Mouse (Mus musculus): ENCODE measurements around the gene Susd3. TPM values are rescaled to one million over a fixed set of nuclear protein-coding genes. Genes with fewer than 3 reads are reported as not detected.
A peak's percentile ranks its signal among the peaks of the same experiment; 100 is the strongest.

Susd3 gene
- polyA plus RNA-seq, 1 experiment from 2014 or later: 1.2 TPM

DNA sequence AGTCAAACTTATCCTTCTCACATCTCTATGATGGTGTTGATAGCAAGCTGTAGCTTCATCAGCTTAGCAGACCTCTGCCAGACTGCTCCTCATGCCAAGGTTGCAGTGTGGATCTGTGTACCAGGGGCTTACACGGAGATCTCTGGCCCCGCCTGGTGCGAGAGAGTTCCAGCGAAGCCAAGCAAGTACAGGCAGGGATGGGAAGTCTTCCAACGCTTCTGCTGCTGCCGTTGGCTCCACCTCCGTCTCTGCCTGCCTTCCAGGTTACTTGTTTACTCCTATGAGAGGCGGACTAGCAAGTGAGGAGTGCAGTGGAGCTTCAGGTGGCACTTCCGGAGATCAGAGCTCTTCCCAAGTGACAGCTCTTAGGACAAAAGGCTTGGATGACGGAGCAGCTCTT, 24.2 kb downstream of the Susd3 start:
- no peak overlapping the region for H3K4me2 ChIP-seq (ENCODE audit: low read depth, severe bottlenecking)
- no peak overlapping the region for H3K9ac ChIP-seq (ENCODE audit: low read length)
- no peak overlapping the region for H3K4me3 ChIP-seq (ENCODE audit: low read depth, low read length)
- no peak for DNase-seq (ENCODE audit: low spot score)
- H3K27ac ChIP-seq (replicated peaks; ENCODE audit: low read depth, low read length): no peak overlapping the region
- H3K36me3 ChIP-seq (ENCODE audit: control insufficient read depth, insufficient read depth, low read length): no peaks in the 10 kb centered on the region
- no peaks in the 10 kb centered on the region for H3K27me3 ChIP-seq (ENCODE audit: control insufficient read depth, insufficient read depth, low read length)
- no peaks in the 10 kb centered on the region; the same call in 1 of the 2 replicates for H3K9me3 ChIP-seq (ENCODE audit: control insufficient read depth, low read length)
- no peaks in the 10 kb centered on the region for H3K4me1 ChIP-seq (ENCODE audit: control insufficient read depth, insufficient read depth, low read length)
- 14% methylated on average over 10 of the region's 10 CpGs for WGBS
- ATAC-seq (ENCODE audit: insufficient number of reproducible peaks, low FRiP score, low TSS enrichment, low read depth): no peak

DNA sequence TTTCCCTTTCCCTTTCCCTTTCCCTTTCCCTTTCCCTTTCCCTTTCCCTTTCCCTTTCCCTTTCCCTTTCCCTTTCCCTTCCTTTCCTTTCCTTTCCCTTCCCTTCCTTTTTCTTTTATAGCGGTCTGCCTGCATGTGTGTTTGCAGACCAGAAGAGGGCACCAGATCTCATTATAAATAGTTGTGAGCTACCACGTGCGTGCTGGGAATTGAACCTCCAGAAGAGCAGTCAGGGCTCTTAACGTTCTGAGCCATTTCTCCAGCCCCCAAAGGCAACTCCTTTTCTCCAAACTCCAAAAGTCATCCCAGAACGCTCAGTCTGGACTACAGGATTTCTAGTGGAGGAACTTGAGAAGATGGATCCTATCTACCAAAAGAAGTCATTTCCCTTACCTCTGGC, 27.6 kb downstream of the Susd3 start:
- Histone ChIP-seq H3K36me3 (ENCODE audit: control insufficient read depth, insufficient read depth, low read length) (no peaks in the 10 kb centered on the region), H3K9ac (ENCODE audit: low read length) (no peak overlapping the region), H3K27ac (replicated peaks; ENCODE audit: low read depth, low read length) (no peak overlapping the region), H3K4me1 (ENCODE audit: control insufficient read depth, insufficient read depth, low read length) (peaks cover 3% of the 10 kb centered on the region), H3K4me3 (ENCODE audit: low read depth, low read length) (no peak overlapping the region), H3K27me3 (ENCODE audit: control insufficient read depth, insufficient read depth, low read length) (no peaks in the 10 kb centered on the region), H3K9me3 (ENCODE audit: control insufficient read depth, low read length) (no peaks in the 10 kb centered on the region; the same call in 1 of the 2 replicates), H3K4me2 (ENCODE audit: low read depth, severe bottlenecking) (no peak overlapping the region)
- WGBS: 20% methylated on average over 5 of the region's 5 CpGs
- ATAC-seq (ENCODE audit: insufficient number of reproducible peaks, low FRiP score, low TSS enrichment, low read depth): no peak
- DNase-seq (ENCODE audit: low spot score): no peak

DNA sequence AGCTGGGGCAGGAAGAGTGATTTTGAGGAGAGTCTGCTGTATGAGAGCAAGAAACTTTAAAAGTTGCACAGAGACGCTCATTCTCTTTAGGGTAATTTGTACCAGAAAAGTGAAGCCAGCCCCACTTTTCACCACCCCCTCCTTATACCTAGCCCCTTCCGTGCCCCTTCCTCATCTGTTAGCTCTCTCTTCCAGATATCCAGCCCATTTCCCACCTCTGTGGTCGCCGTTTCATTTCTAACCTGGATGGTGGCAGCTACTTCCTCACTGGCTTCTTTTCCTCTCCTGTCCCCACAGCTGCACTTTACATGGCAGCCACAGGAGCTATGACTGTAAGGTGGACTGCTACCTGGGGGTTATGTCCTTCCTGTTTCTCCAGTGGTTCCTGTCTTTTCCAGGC, 29.1 kb downstream of the Susd3 start:
- no peaks in the 10 kb centered on the region; the same call in 1 of the 2 replicates for H3K9me3 ChIP-seq (ENCODE audit: control insufficient read depth, low read length)
- no peak overlapping the region for H3K4me3 ChIP-seq (ENCODE audit: low read depth, low read length)
- WGBS: 88% methylated on average over 4 of the region's 4 CpGs
- no peak for DNase-seq (ENCODE audit: low spot score)
- H3K27me3 ChIP-seq (ENCODE audit: control insufficient read depth, insufficient read depth, low read length): no peaks in the 10 kb centered on the region
- no peak overlapping the region for H3K4me2 ChIP-seq (ENCODE audit: low read depth, severe bottlenecking)
- H3K27ac ChIP-seq (replicated peaks; ENCODE audit: low read depth, low read length): no peak overlapping the region
- ATAC-seq (ENCODE audit: insufficient number of reproducible peaks, low FRiP score, low TSS enrichment, low read depth): no peak
- no peaks in the 10 kb centered on the region for H3K36me3 ChIP-seq (ENCODE audit: control insufficient read depth, insufficient read depth, low read length)
- H3K4me1 ChIP-seq (ENCODE audit: control insufficient read depth, insufficient read depth, low read length): peaks cover 6% of the 10 kb centered on the region
- H3K9ac ChIP-seq (ENCODE audit: low read length): no peak overlapping the region

DNA sequence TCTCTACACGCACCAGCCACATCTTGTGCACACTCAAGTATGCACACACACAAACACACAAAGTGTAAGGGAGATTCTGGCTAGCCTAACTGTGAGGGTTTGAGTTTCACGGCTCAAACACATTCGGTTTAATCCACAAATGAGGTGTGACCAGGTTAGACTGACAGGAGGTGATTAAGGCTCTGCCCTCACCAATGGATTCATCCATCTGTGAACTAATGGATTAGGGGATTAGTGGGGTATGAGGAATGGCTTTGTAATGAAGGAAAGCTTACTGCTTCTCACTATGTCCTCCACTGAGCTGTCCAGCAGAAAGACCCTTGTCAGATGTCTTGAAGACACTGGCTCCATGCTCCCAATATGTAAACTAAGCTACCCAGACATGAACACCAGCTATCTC, 29.9 kb downstream of the Susd3 start:
- no peaks in the 10 kb centered on the region for H3K36me3 ChIP-seq (ENCODE audit: control insufficient read depth, insufficient read depth, low read length)
- 64% methylated on average over 3 of the region's 3 CpGs for WGBS
- ATAC-seq (ENCODE audit: insufficient number of reproducible peaks, low FRiP score, low TSS enrichment, low read depth) (no peak), DNase-seq (ENCODE audit: low spot score) (no peak)
- H3K27ac ChIP-seq (replicated peaks; ENCODE audit: low read depth, low read length): no peak overlapping the region
- H3K27me3 ChIP-seq (ENCODE audit: control insufficient read depth, insufficient read depth, low read length): no peaks in the 10 kb centered on the region
- no peaks in the 10 kb centered on the region; the same call in 1 of the 2 replicates for H3K9me3 ChIP-seq (ENCODE audit: control insufficient read depth, low read length)
- peaks cover 6% of the 10 kb centered on the region for H3K4me1 ChIP-seq (ENCODE audit: control insufficient read depth, insufficient read depth, low read length)
- H3K9ac ChIP-seq (ENCODE audit: low read length): no peak overlapping the region
- H3K4me3 ChIP-seq (ENCODE audit: low read depth, low read length): no peak overlapping the region
- no peak overlapping the region for H3K4me2 ChIP-seq (ENCODE audit: low read depth, severe bottlenecking)

DNA sequence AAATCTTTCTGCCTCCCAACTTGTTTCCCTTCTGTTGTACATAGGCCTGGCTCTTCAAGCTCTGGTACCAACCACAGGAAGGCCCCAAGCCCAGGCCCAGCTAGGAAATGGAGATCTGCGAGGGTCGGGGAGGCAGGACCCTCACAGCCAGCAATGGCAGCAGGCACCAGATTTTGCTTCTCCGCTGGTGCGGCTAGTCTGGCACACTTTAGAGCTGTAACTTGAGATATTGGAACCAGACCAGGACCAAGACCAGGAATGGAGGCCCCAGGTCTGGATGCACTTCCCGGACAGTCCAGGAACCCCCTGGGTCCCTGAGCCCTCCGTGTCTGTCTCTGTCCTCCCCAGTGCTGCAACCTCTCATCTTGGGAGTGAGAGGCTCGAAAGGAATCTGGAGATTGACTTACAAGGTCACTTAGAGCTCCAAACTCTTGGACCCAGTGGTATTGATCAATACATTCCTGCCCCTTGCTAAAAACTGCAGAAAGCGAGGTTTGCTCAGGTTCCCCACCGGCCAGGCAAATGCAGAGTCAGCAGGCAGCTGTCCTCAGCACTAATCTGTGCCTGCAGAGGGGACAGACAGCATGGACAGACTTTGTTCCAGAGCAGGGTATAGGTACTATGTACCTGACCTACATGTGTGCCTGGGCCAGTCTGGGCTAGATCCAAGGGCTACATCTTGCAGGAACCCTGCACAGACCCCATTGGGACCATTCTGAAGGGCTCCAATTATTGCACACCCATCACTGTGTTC, 31.5 kb downstream of the Susd3 start:
- no peak overlapping the region for H3K4me3 ChIP-seq (ENCODE audit: low read depth, low read length)
- no peaks in the 10 kb centered on the region for H3K36me3 ChIP-seq (ENCODE audit: control insufficient read depth, insufficient read depth, low read length)
- WGBS: 39% methylated on average over 9 of the region's 9 CpGs
- no peaks in the 10 kb centered on the region for H3K27me3 ChIP-seq (ENCODE audit: control insufficient read depth, insufficient read depth, low read length)
- no peaks in the 10 kb centered on the region; the same call in 1 of the 2 replicates for H3K9me3 ChIP-seq (ENCODE audit: control insufficient read depth, low read length)
- H3K4me2 ChIP-seq (ENCODE audit: low read depth, severe bottlenecking): peak overlapping the region; percentile 87
- no peak overlapping the region for H3K9ac ChIP-seq (ENCODE audit: low read length)
- DNase-seq (ENCODE audit: low spot score) (peak; percentile 45), ATAC-seq (ENCODE audit: insufficient number of reproducible peaks, low FRiP score, low TSS enrichment, low read depth) (no peak)
- no peak overlapping the region for H3K27ac ChIP-seq (replicated peaks; ENCODE audit: low read depth, low read length)
- peaks cover 6% of the 10 kb centered on the region for H3K4me1 ChIP-seq (ENCODE audit: control insufficient read depth, insufficient read depth, low read length)

DNA sequence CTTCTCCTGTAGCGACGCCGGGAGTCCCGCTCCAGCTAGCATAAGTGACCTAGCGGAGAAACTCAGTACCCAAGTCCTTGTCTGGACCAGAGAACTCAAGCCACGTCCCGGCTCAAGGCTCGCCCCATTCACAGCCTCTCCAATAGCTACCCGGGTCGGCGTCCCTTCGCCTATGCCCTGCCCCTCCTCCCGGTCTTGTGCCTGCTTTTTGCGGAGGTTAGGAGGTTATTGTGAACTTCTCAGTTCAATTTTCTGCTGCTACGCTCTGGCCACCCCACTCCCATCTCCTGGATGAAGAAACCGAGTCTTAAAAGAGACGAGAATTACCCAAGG, 32.3 kb downstream of the Susd3 start:
- Histone ChIP-seq H3K4me1 (ENCODE audit: control insufficient read depth, insufficient read depth, low read length) (peaks cover 6% of the 10 kb centered on the region), H3K27ac (replicated peaks; ENCODE audit: low read depth, low read length) (peak overlapping the region; percentile 55; the same call in 1 of the 2 replicates), H3K4me2 (ENCODE audit: low read depth, severe bottlenecking) (peak overlapping the region; percentile 87), H3K9me3 (ENCODE audit: control insufficient read depth, low read length) (no peaks in the 10 kb centered on the region; the same call in 1 of the 2 replicates), H3K36me3 (ENCODE audit: control insufficient read depth, insufficient read depth, low read length) (no peaks in the 10 kb centered on the region), H3K27me3 (ENCODE audit: control insufficient read depth, insufficient read depth, low read length) (no peaks in the 10 kb centered on the region), H3K4me3 (ENCODE audit: low read depth, low read length) (peak overlapping the region; percentile 73), H3K9ac (ENCODE audit: low read length) (peak overlapping the region; percentile 47)
- peak; percentile 55 for ATAC-seq (ENCODE audit: insufficient number of reproducible peaks, low FRiP score, low TSS enrichment, low read depth)
- DNase-seq (ENCODE audit: low spot score): no peak
- under 1% methylated on average over 17 of the region's 17 CpGs for WGBS

DNA sequence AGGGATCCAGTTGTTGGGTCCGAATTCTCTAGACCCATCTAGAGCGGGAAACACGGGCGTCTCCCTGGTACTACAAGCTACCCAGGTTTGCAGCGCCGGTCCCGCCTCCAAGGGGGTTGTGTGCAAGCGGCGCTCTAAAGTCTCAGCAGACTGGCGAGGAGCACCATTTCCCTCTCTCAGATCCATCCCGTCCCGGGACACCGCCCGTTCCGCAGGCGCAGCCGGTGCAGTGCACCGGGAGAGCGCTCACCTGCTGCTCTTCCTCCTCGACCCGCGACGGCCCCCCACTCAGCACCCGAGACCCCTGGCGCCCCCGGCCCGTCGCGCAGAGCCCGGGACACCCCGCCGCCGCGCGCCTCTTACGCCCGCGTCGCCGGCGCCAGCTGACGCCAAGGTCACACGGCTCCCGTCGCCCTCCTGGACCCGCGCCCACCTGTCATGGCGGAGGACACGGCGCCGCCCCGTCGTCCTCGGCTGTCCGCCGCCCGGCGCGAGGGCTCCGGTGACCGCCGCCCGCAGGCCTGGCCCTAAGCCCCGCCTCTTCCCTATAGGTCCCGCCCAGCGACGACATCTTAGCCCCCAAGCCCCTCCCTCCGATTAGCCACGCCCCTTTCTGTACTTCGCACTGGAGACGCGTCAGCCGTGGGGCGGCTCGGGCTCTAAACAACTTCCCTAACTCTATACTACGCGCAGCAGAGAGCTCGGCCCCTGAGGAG, 32.8 kb downstream of the Susd3 start, which contains the start of gene Card19:
Gene Card19, minus strand, starts transcription at position 534 of the 716 bp plus-strand sequence.
- ATAC-seq (ENCODE audit: insufficient number of reproducible peaks, low FRiP score, low TSS enrichment, low read depth) (peak; percentile 85), DNase-seq (ENCODE audit: low spot score) (peak; percentile 96)
- Histone ChIP-seq H3K4me2 (ENCODE audit: low read depth, severe bottlenecking) (peak within 1 kb of the TSS; percentile 87), H3K27ac (replicated peaks; ENCODE audit: low read depth, low read length) (peak within 1 kb of the TSS; percentile 55; the same call in 1 of the 2 replicates), H3K4me1 (ENCODE audit: control insufficient read depth, insufficient read depth, low read length) (peaks cover 6% of the 10 kb centered on the region), H3K9ac (ENCODE audit: low read length) (peak within 1 kb of the TSS; percentile 70), H3K9me3 (ENCODE audit: control insufficient read depth, low read length) (no peaks in the 10 kb centered on the region), H3K36me3 (ENCODE audit: control insufficient read depth, insufficient read depth, low read length) (no peaks in the 10 kb centered on the region), H3K4me3 (ENCODE audit: low read depth, low read length) (peak within 1 kb of the TSS; percentile 73), H3K27me3 (ENCODE audit: control insufficient read depth, insufficient read depth, low read length) (no peaks in the 10 kb centered on the region)
- WGBS: under 1% methylated on average over 78 of the region's 78 CpGs

DNA sequence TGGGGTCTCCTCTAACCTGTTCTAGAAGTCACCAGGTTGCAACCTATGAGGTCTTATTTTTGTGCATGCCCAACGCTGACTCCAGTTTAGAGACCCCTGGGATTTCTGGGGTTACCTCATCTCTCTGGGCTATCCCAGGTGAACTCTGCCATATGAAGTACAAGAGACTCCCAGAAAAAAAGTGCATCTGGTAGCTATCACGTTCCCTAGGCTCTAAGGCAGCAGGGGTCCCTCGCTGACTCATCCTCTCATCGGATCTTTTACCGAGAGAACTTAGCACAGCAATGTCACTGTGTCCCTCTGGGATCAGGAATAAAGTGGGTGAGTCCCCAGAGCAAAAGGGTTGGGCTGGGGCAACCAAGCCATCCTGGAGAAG, 33.4 kb downstream of the Susd3 start:
- Histone ChIP-seq H3K27me3 (ENCODE audit: control insufficient read depth, insufficient read depth, low read length) (no peaks in the 10 kb centered on the region), H3K9me3 (ENCODE audit: control insufficient read depth, low read length) (no peaks in the 10 kb centered on the region), H3K4me1 (ENCODE audit: control insufficient read depth, insufficient read depth, low read length) (peaks cover 6% of the 10 kb centered on the region), H3K4me3 (ENCODE audit: low read depth, low read length) (peak overlapping the region; percentile 73), H3K4me2 (ENCODE audit: low read depth, severe bottlenecking) (peak overlapping the region; percentile 87), H3K36me3 (ENCODE audit: control insufficient read depth, insufficient read depth, low read length) (no peaks in the 10 kb centered on the region), H3K9ac (ENCODE audit: low read length) (peak overlapping the region; percentile 70), H3K27ac (replicated peaks; ENCODE audit: low read depth, low read length) (no peak overlapping the region)
- DNase-seq (ENCODE audit: low spot score) (no peak), ATAC-seq (ENCODE audit: insufficient number of reproducible peaks, low FRiP score, low TSS enrichment, low read depth) (no peak)
- WGBS: 14% methylated on average over 5 of the region's 5 CpGs
